Mouse (Mus musculus) lung, postnatal 0 days (tissue): ENCODE results near the gene Slc26a1.

ENCODE experiments used
- CTCF ChIP-seq: IDR thresholded peaks from 2 replicates; pipeline ENCODE4 v1.5.1; 2016; ENCODE audit warnings: antibody characterized with exemption, mild to moderate bottlenecking
- EP300 ChIP-seq: IDR thresholded peaks from 2 replicates; pipeline ENCODE4 v1.6.1; 2016; ENCODE audit warnings: antibody characterized with exemption, mild to moderate bottlenecking, control low read depth

GRCm38 (mm10) chr5:108689091-108689490 lies 13.7 kb upstream of the Slc26a1 start:
- TF ChIP-seq CTCF (no peak), EP300 (no peak)
